15 mouse cellular contexts compared by ENCODE assay signal in genomic region chrX:143064288-143064687, GRCm38 (mm10). TPM values are rescaled to one million over a fixed set of nuclear protein-coding genes. Genes with fewer than 3 reads are reported as not detected.
DNase-seq lines count a peak whose midpoint lies in the region; ATAC-seq and TF ChIP-seq lines count a peak whose summit lies in the region.
"Had no signal": no experiment of that assay in that cellular context is flagged by ENCODE, and none has a peak within 500 bp of the region (broad histone marks: within the 10 kb centered on the region; RNA-seq: fewer than 3 reads in every experiment).

No protein-coding gene starts in this region.

- no peaks in the 10 kb centered on the region; the same call in 1 of the 2 replicates for H3K4me1 ChIP-seq in forebrain, embryonic 14.5 days (ENCODE audit: control insufficient read depth, insufficient read depth, low read length)
- H3K4me1 ChIP-seq in forebrain, embryonic 10.5 days: peaks cover 14% of the 10 kb centered on the region
- H3K4me1 ChIP-seq in lung, postnatal 0 days (ENCODE audit: insufficient read depth, low read depth, low read length): no peaks in the 10 kb centered on the region
- H3K4me1 ChIP-seq in lung, adult 2 months (ENCODE audit: control insufficient read depth, insufficient read depth, low read length): no peaks in the 10 kb centered on the region
- peaks cover 9% of the 10 kb centered on the region for H3K4me1 ChIP-seq in forebrain, embryonic 16.5 days (replicated peaks; ENCODE audit: control insufficient read depth, insufficient read depth, low read length)
- H3K4me1 ChIP-seq in stomach, embryonic 14.5 days (ENCODE audit: control insufficient read depth, insufficient read depth, low read length): 0 out of 2 replicates have a peak, but pooled peaks cover 3% of the 10 kb centered on the region

- DNase-seq in forebrain, embryonic 14.5 days (ENCODE audit: low spot score): peak; percentile 33
- DNase-seq in forebrain, embryonic 10.5 days (ENCODE audit: extremely low spot score, low spot score): no peak
- DNase-seq in lung, postnatal 0 days (ENCODE audit: low spot score): peak; percentile 48
- DNase-seq in lung, adult 2 months: no peak
- DNase-seq in gastrocnemius, postnatal 25 days: no peak
- DNase-seq in frontal cortex, postnatal 36 days (ENCODE audit: low spot score in 2 of 2): no peak
- DNase-seq: cerebellum, adult 11-12 months; kidney, adult 9 months; right cerebral cortex, postnatal 14 days; thymus, adult 18-20 months had no signal

- H3K27me3 ChIP-seq in forebrain, embryonic 14.5 days (replicated peaks; ENCODE audit: control insufficient read depth, insufficient read depth, low read length): no peaks in the 10 kb centered on the region
- peaks cover 99% of the 10 kb centered on the region for H3K27me3 ChIP-seq in forebrain, embryonic 10.5 days (ENCODE audit: poor library complexity, severe bottlenecking)
- no peaks in the 10 kb centered on the region for H3K27me3 ChIP-seq in lung, postnatal 0 days (replicated peaks; ENCODE audit: insufficient read depth, low read length)
- no peaks in the 10 kb centered on the region for H3K27me3 ChIP-seq in forebrain, embryonic 16.5 days (replicated peaks; ENCODE audit: control insufficient read depth, insufficient read depth, low read length)
- no peaks in the 10 kb centered on the region for H3K27me3 ChIP-seq in stomach, embryonic 14.5 days (ENCODE audit: control insufficient read depth, insufficient read depth, low read length)

- ATAC-seq in forebrain, embryonic 14.5 days: peak; percentile 67
- peak; percentile 76 for ATAC-seq in lung, postnatal 0 days
- ATAC-seq in forebrain, embryonic 16.5 days: 0 out of 2 replicates have a peak, but pooled peaks have one; percentile 37
- ATAC-seq in stomach, embryonic 14.5 days (ENCODE audit: insufficient number of reproducible peaks, insufficient read depth, low FRiP score, low read depth): peak; percentile 77; the same call in 1 of the 2 replicates
- ATAC-seq: Patski had no signal

- TF ChIP-seq CTCF in lung, postnatal 0 days (IDR thresholded peaks at IDR 0.05): no peak
- no peak for TF ChIP-seq CTCF in lung, adult 2 months (IDR thresholded peaks at IDR 0.05; ENCODE audit: insufficient read depth, low read length)

- H3K4me3 ChIP-seq in forebrain, embryonic 14.5 days (ENCODE audit: low read depth, low read length): no peak overlapping the region
- no peak overlapping the region for H3K4me3 ChIP-seq in forebrain, embryonic 10.5 days
- no peak overlapping the region for H3K4me3 ChIP-seq in lung, postnatal 0 days (ENCODE audit: low read depth, low read length)
- H3K4me3 ChIP-seq in lung, adult 2 months (replicated peaks; ENCODE audit: extremely low read depth, low read depth, low read length): no peak overlapping the region
- no peak overlapping the region for H3K4me3 ChIP-seq in forebrain, embryonic 16.5 days (replicated peaks; ENCODE audit: low read length)
- H3K4me3 ChIP-seq in stomach, embryonic 14.5 days (ENCODE audit: low read depth, low read length): no peak overlapping the region
- H3K4me3 ChIP-seq: layer of hippocampus, adult 2 months had no signal

- no peak for TF ChIP-seq POLR2A in lung, adult 2 months (IDR thresholded peaks at IDR 0.05; ENCODE audit: borderline replicate concordance, extremely low read depth, low read depth, low read length)

- H3K4me2 ChIP-seq in forebrain, embryonic 14.5 days (ENCODE audit: low read length): no peak overlapping the region
- H3K4me2 ChIP-seq in lung, postnatal 0 days (replicated peaks; ENCODE audit: low read depth, low read length): no peak overlapping the region
- no peak overlapping the region for H3K4me2 ChIP-seq in forebrain, embryonic 16.5 days (ENCODE audit: low read length)
- H3K4me2 ChIP-seq in stomach, embryonic 14.5 days (replicated peaks; ENCODE audit: low read depth, low read length): no peak overlapping the region
- H3K4me2 ChIP-seq: hindbrain, embryonic 14.5 days had no signal

- H3K9ac ChIP-seq in forebrain, embryonic 14.5 days (ENCODE audit: low read length): no peak overlapping the region
- no peak overlapping the region for H3K9ac ChIP-seq in lung, postnatal 0 days (replicated peaks; ENCODE audit: low read depth)
- H3K9ac ChIP-seq in forebrain, embryonic 16.5 days (replicated peaks; ENCODE audit: low read depth, low read length): no peak overlapping the region
- no peak overlapping the region for H3K9ac ChIP-seq in stomach, embryonic 14.5 days (replicated peaks; ENCODE audit: low read depth, low read length)
- H3K9ac ChIP-seq: hindbrain, embryonic 14.5 days had no signal

- no peaks in the 10 kb centered on the region for H3K9me3 ChIP-seq in forebrain, embryonic 14.5 days (replicated peaks; ENCODE audit: control insufficient read depth, low read length)
- no peaks in the 10 kb centered on the region for H3K9me3 ChIP-seq in forebrain, embryonic 10.5 days
- no peaks in the 10 kb centered on the region for H3K9me3 ChIP-seq in lung, postnatal 0 days (ENCODE audit: low read length)
- H3K9me3 ChIP-seq in forebrain, embryonic 16.5 days (ENCODE audit: control insufficient read depth, low read length): no peaks in the 10 kb centered on the region
- no peaks in the 10 kb centered on the region for H3K9me3 ChIP-seq in stomach, embryonic 14.5 days (ENCODE audit: control insufficient read depth, low read depth, low read length)

- WGBS in forebrain, embryonic 14.5 days: 66% methylated on average over 9 of the region's 9 CpGs
- WGBS in forebrain, embryonic 10.5 days: 86% methylated on average over 9 of the region's 9 CpGs
- WGBS in lung, postnatal 0 days: 62% methylated on average over 9 of the region's 9 CpGs
- WGBS in lung, adult 2 months: 64% methylated on average over 9 of the region's 9 CpGs
- 58% methylated on average over 9 of the region's 9 CpGs for WGBS in forebrain, embryonic 16.5 days
- WGBS in stomach, embryonic 14.5 days: 50% methylated on average over 9 of the region's 9 CpGs

- H3K27ac ChIP-seq in forebrain, embryonic 14.5 days (ENCODE audit: low read depth, low read length): no peak overlapping the region
- no peak overlapping the region for H3K27ac ChIP-seq in forebrain, embryonic 10.5 days
- H3K27ac ChIP-seq in lung, postnatal 0 days (ENCODE audit: low read length): no peak overlapping the region
- H3K27ac ChIP-seq in forebrain, embryonic 16.5 days (ENCODE audit: low read length): no peak overlapping the region
- H3K27ac ChIP-seq in stomach, embryonic 14.5 days (ENCODE audit: low read length): peak overlapping the region; percentile 66
- H3K27ac ChIP-seq: hindbrain, embryonic 14.5 days; layer of hippocampus, adult 2 months had no signal

- H3K36me3 ChIP-seq in forebrain, embryonic 14.5 days (ENCODE audit: control insufficient read depth, insufficient read depth, low read length): no peaks in the 10 kb centered on the region
- no peaks in the 10 kb centered on the region for H3K36me3 ChIP-seq in forebrain, embryonic 10.5 days (replicated peaks)
- no peaks in the 10 kb centered on the region for H3K36me3 ChIP-seq in lung, postnatal 0 days (ENCODE audit: insufficient read depth, low read length)
- H3K36me3 ChIP-seq in forebrain, embryonic 16.5 days (ENCODE audit: control insufficient read depth, insufficient read depth): no peaks in the 10 kb centered on the region
- no peaks in the 10 kb centered on the region for H3K36me3 ChIP-seq in stomach, embryonic 14.5 days (ENCODE audit: control insufficient read depth, insufficient read depth, low read length)

- no peak for TF ChIP-seq EP300 in lung, postnatal 0 days (IDR thresholded peaks at IDR 0.05)

RNA-seq across cellular contexts. Expression of gene Rtl9, which starts 35.1 kb away (rescaled TPM):
- polyA plus RNA-seq in forebrain, embryonic 14.5 days (2014; fragmentation: Nextera tagmentation; extraction: Ambion mirVana): 0.41 and 0.82 TPM in 2 replicates
- 0.10 and 0.26 TPM in 2 replicates for polyA plus RNA-seq in forebrain, embryonic 10.5 days (2016; fragmentation: Nextera tagmentation; extraction: Ambion mirVana)
- polyA plus RNA-seq in lung, postnatal 0 days (2015; fragmentation: Nextera tagmentation; extraction: Ambion mirVana): 0.08 TPM in 2 replicates
- polyA plus RNA-seq in lung, adult 2 months (2012; rRNA removed): 0.17 and 0.37 TPM in 2 replicates
- polyA plus RNA-seq in forebrain, embryonic 16.5 days (2015; fragmentation: Nextera tagmentation; extraction: Ambion mirVana): 0.43 and 0.60 TPM in 2 replicates
- polyA plus RNA-seq in stomach, embryonic 14.5 days (2014; fragmentation: Nextera tagmentation; extraction: Ambion mirVana): 0.81 and 1.1 TPM in 2 replicates
- total RNA-seq in gastrocnemius, postnatal 25 days (2021): under 1 TPM; 0.13 to 0.31 TPM

Comparison
In these comparisons a context has a peak if more than half of its experiments do, and no peak if none do; other contexts are left out.
1. DNase-seq: peak in forebrain, embryonic 14.5 days (single experiment) and lung, postnatal 0 days (single experiment); none in forebrain, embryonic 10.5 days (single experiment), lung, adult 2 months (single experiment), gastrocnemius, postnatal 25 days (single experiment) and frontal cortex, postnatal 36 days (0 of 2).
2. Peak in every context shown above with its lines, with median percentiles within 50 percentile points of each other: ATAC-seq.